Mouse (Mus musculus): ENCODE measurements around the gene Ugdh. TPM values are rescaled to one million over a fixed set of nuclear protein-coding genes. Genes with fewer than 3 reads are reported as not detected.

The Ugdh gene
- total and polyA plus RNA-seq, 3 experiments = 9.5 to 31.3 TPM; not detected in 1

DNA sequence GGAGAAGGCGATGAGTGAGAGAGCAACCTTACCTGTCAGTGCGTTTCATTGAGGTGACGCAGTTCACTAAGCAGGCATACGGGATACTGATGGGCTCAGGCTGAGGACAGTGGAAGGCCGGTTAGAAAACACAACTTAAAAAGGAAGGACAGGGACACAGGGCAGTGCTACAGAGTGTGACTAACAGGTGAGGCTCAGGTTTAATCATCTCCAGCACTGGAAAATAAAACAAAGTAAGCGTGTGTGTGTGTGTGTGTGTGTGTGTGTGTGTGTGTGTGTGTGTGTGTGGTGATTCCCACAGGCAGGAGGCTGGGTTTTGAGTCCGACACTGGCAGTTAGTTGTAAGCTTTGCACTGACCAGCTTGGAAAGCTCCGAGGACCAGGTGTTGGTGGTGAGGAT, 12.9 kb downstream of the Ugdh start:
- DNase-seq (ENCODE audit: low read depth, low spot score) = no peak
- Histone ChIP-seq H3K4me3 (ENCODE audit: control insufficient read depth in 1 of 2, insufficient read depth in 1 of 2, low read depth in 2 of 2, low read length in 2 of 2) (no peak overlapping the region), H3K36me3 (ENCODE audit: control insufficient read depth in 1 of 2, insufficient read depth in 2 of 2, low read length in 2 of 2) (peaks cover 0 to 11% of the 10 kb centered on the region in 2 experiments; a peak in 2 of 4 replicates), H3K27ac (ENCODE audit: control insufficient read depth, low read depth, low read length) (no peak overlapping the region), H3K27me3 (ENCODE audit: control insufficient read depth in 1 of 2, insufficient read depth in 2 of 2, low read length in 2 of 2) (no peaks in the 10 kb centered on the region), H3K79me2 (ENCODE audit: control insufficient read depth, insufficient read depth, low read length, poor library complexity) (no peaks in the 10 kb centered on the region), H3K9me3 (replicated peaks; ENCODE audit: insufficient read depth, low read length) (no peaks in the 10 kb centered on the region), H3K9ac (ENCODE audit: control insufficient read depth, low read depth, low read length, poor library complexity, severe bottlenecking) (no peak overlapping the region), H3K4me1 (ENCODE audit: control insufficient read depth in 1 of 2, insufficient read depth in 2 of 2, low read length in 2 of 2) (peaks cover 0 to 4% of the 10 kb centered on the region in 2 experiments; a peak in 2 of 4 replicates)
- TF ChIP-seq MEF2A (IDR thresholded peaks at IDR 0.05; ENCODE audit: extremely low read depth, insufficient replicate concordance, low read depth, low read length, poor library complexity, severe bottlenecking) (no peak), ZC3H11A (IDR thresholded peaks at IDR 0.05; ENCODE audit: low read depth, low read length) (no peak), BHLHE40 (IDR thresholded peaks at IDR 0.05; ENCODE audit: borderline replicate concordance, low read depth, low read length) (no peak), HCFC1 (IDR thresholded peaks at IDR 0.05; ENCODE audit: low read depth, low read length) (no peak), RAD21 (IDR thresholded peaks at IDR 0.05; ENCODE audit: low read depth, low read length) (no peak), EP300 (IDR thresholded peaks at IDR 0.05; ENCODE audit: low read depth in 1 of 2, low read length in 2 of 2) (no peak), UBTF (IDR thresholded peaks at IDR 0.05; ENCODE audit: borderline replicate concordance, insufficient read depth, low read depth, low read length) (no peak), MYB (IDR thresholded peaks at IDR 0.05; ENCODE audit: low read depth, low read length) (no peak), JUND (IDR thresholded peaks at IDR 0.05; ENCODE audit: low read depth, low read length) (no peak), ELF1 (IDR thresholded peaks at IDR 0.05; ENCODE audit: low read depth, low read length) (no peak), MAX (IDR thresholded peaks at IDR 0.05; ENCODE audit: low read length) (no peak), NELFE (IDR thresholded peaks at IDR 0.05; ENCODE audit: low read depth, low read length) (no peak), GABPA (IDR thresholded peaks at IDR 0.05; ENCODE audit: low read depth, low read length) (no peak), CHD1 (IDR thresholded peaks at IDR 0.05; ENCODE audit: low read depth, low read length) (no peak), MXI1 (IDR thresholded peaks at IDR 0.05; ENCODE audit: low read depth, low read length) (no peak), TAL1 (IDR thresholded peaks at IDR 0.05; ENCODE audit: low read length) (no peak), CTCF (IDR thresholded peaks at IDR 0.05 in 2 of 3, conservative IDR thresholded peaks at IDR 0.05 in 1 of 3; ENCODE audit: control insufficient read depth in 1 of 3, insufficient read depth in 1 of 3, low read depth in 2 of 3, low read length in 3 of 3, poor library complexity in 1 of 3, severe bottlenecking in 1 of 3) (no peak), ETS1 (IDR thresholded peaks at IDR 0.05; ENCODE audit: low read depth, low read length) (no peak), ZNF384 (IDR thresholded peaks at IDR 0.05; ENCODE audit: low read depth, low read length) (no peak), GATA1 (IDR thresholded peaks at IDR 0.05; ENCODE audit: low read depth, low read length) (no peak)

DNA sequence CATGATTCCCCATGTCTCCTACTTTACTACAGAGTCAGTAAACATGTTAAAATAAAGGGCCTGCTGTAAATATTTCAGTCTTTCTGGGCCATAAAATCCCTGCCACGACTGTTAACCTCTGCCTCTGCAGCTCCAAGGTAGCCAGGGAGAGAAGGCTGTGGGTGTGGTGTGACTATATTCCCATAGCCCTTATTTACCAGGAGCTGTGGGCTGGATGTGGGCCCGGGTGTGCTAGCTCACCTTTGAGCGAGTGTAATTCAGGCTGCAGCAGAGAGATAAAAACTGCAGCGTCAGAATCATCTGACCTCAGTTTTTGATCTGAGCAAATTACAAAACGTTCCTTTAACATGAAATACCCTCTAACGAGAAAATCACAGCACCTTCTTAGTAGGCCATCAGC, 14.9 kb downstream of the Ugdh start:
- Histone ChIP-seq H3K9me3 (replicated peaks; ENCODE audit: insufficient read depth, low read length) (no peaks in the 10 kb centered on the region), H3K27ac (ENCODE audit: control insufficient read depth, low read depth, low read length) (no peak overlapping the region), H3K4me1 (ENCODE audit: control insufficient read depth in 1 of 2, insufficient read depth in 2 of 2, low read length in 2 of 2) (peaks cover 0 to 10% of the 10 kb centered on the region in 2 experiments; a peak in 2 of 4 replicates), H3K4me3 (ENCODE audit: control insufficient read depth in 1 of 2, insufficient read depth in 1 of 2, low read depth in 2 of 2, low read length in 2 of 2) (no peak overlapping the region), H3K9ac (ENCODE audit: control insufficient read depth, low read depth, low read length, poor library complexity, severe bottlenecking) (no peak overlapping the region), H3K79me2 (ENCODE audit: control insufficient read depth, insufficient read depth, low read length, poor library complexity) (no peaks in the 10 kb centered on the region), H3K36me3 (ENCODE audit: control insufficient read depth in 1 of 2, insufficient read depth in 2 of 2, low read length in 2 of 2) (peaks cover 0 to 11% of the 10 kb centered on the region in 2 experiments; a peak in 2 of 4 replicates), H3K27me3 (ENCODE audit: control insufficient read depth in 1 of 2, insufficient read depth in 2 of 2, low read length in 2 of 2) (no peaks in the 10 kb centered on the region)
- DNase-seq (ENCODE audit: low read depth, low spot score) = no peak
- TF ChIP-seq POLR2AphosphoS5 (IDR thresholded peaks at IDR 0.05; ENCODE audit: borderline replicate concordance, low read depth, low read length) (no peak), ZNF384 (IDR thresholded peaks at IDR 0.05; ENCODE audit: low read depth, low read length) (no peak), POLR2A (IDR thresholded peaks at IDR 0.05; ENCODE audit: control insufficient read depth in 1 of 2, insufficient read depth in 1 of 2, low read depth in 1 of 2, low read length in 2 of 2, poor library complexity in 1 of 2) (no peak), TCF12 (IDR thresholded peaks at IDR 0.05; ENCODE audit: low read depth, low read length) (no peak), RCOR1 (IDR thresholded peaks at IDR 0.05; ENCODE audit: low read depth, low read length) (no peak; the same call in 1 of the 2 replicates), RAD21 (IDR thresholded peaks at IDR 0.05; ENCODE audit: low read depth, low read length) (no peak), ELF1 (IDR thresholded peaks at IDR 0.05; ENCODE audit: low read depth, low read length) (no peak), NELFE (IDR thresholded peaks at IDR 0.05; ENCODE audit: low read depth, low read length) (no peak), CTCF (IDR thresholded peaks at IDR 0.05 in 2 of 3, conservative IDR thresholded peaks at IDR 0.05 in 1 of 3; ENCODE audit: control insufficient read depth in 1 of 3, insufficient read depth in 1 of 3, low read depth in 2 of 3, low read length in 3 of 3, poor library complexity in 1 of 3, severe bottlenecking in 1 of 3) (no peak), CHD2 (IDR thresholded peaks at IDR 0.05; ENCODE audit: low read length) (no peak), SMC3 (IDR thresholded peaks at IDR 0.05; ENCODE audit: low read depth, low read length) (no peak), UBTF (IDR thresholded peaks at IDR 0.05; ENCODE audit: borderline replicate concordance, insufficient read depth, low read depth, low read length) (no peak), NRF1 (IDR thresholded peaks at IDR 0.05; ENCODE audit: insufficient read depth, low read depth, low read length, poor library complexity, severe bottlenecking) (no peak), MEF2A (IDR thresholded peaks at IDR 0.05; ENCODE audit: extremely low read depth, insufficient replicate concordance, low read depth, low read length, poor library complexity, severe bottlenecking) (no peak), CHD1 (IDR thresholded peaks at IDR 0.05; ENCODE audit: low read depth, low read length) (no peak)
